Mouse (Mus musculus) bone marrow macrophage, adult 2 months (primary cell): ENCODE measurements at regions not wholly inside any gene's neighbourhood (a gene's known extent, or its start where the extent isn't known, plus 50 kb on each side); places are given as distances from the start of the nearest gene placed in this dataset.
A peak's percentile ranks its signal among the peaks of the same experiment; 100 is the strongest.

ENCODE experiments used
- CTCF ChIP-seq: IDR thresholded peaks from 2 replicates; pipeline ENCODE4 v1.5.1; 2012; ENCODE audit warnings: low read depth, mild to moderate bottlenecking, low read length, moderate library complexity
- POLR2A ChIP-seq: IDR thresholded peaks from 2 replicates; pipeline ENCODE4 v1.6.1; 2012; ENCODE audit warnings: mild to moderate bottlenecking, low read depth, low read length, borderline replicate concordance

GRCm38 (mm10) chr6:70709338-70710055 is 82.5 kb downstream of the Rpia start:
- TF ChIP-seq CTCF (peak; percentile 41; the same call in 1 of the 2 replicates), POLR2A (no peak)
